Comparison of ENCODE assay signal across 8 mouse cellular contexts in the genomic region with DNA sequence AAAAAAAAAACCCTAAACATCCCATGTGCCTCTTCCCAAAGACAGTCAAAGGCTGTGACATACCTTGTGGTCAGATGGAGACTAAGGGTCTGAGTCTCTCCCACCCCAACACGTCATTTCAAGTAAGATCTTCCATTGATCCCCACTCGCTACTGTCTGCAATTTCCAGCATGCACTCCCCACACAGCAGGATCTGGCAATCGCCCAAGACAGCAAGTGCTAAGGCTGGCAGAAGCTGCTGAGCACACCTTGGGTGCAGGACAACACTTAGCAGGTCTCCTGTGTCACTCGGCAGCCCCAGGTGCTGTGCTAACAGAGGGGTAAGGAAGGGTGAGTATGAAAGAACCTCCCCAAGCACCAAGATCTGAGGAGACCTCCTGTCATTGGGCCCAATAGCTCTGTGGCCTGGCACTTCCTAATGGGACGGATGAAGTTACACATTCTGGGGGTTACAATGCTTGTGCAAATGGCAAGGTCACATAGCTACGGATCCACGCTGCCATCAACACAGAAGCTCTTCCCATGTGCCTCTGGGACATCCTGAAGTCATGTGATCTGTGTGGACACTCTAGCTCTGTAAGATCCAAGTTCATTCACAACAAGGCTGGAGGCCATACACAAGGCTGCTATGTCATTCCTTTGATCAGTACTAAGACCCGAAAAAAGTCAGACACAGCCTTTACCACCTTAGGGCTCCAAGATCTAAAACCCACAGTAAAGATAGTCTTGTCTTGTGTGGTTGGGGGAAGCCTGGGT. TPM values are rescaled to one million over a fixed set of nuclear protein-coding genes. Genes with fewer than 3 reads are reported as not detected.
DNase-seq lines count a peak whose midpoint lies in the region; ATAC-seq and TF ChIP-seq lines count a peak whose summit lies in the region.

No protein-coding gene starts in this region.

- no peak for TF ChIP-seq EP300 in liver, postnatal 0 days (IDR thresholded peaks at IDR 0.05; ENCODE audit: low read depth)

- H3K4me2 ChIP-seq in liver, postnatal 0 days (ENCODE audit: low read depth, low read length) = peak overlapping the region; percentile 50; the same call in 1 of the 2 replicates
- no peak overlapping the region for H3K4me2 ChIP-seq in midbrain, postnatal 0 days (ENCODE audit: low read depth, low read length, poor library complexity, severe bottlenecking)
- H3K4me2 ChIP-seq in hindbrain, embryonic 12.5 days (replicated peaks) = no peak overlapping the region

- no peak for TF ChIP-seq CTCF in liver, postnatal 0 days (IDR thresholded peaks at IDR 0.05; ENCODE audit: low read depth)
- TF ChIP-seq CTCF in midbrain, postnatal 0 days (IDR thresholded peaks at IDR 0.05) = no peak

- H3K4me1 ChIP-seq in liver, postnatal 0 days (ENCODE audit: insufficient read depth) = peaks cover 57% of the 10 kb centered on the region
- no peaks in the 10 kb centered on the region for H3K4me1 ChIP-seq in midbrain, postnatal 0 days (ENCODE audit: insufficient read depth, low read length)
- no peaks in the 10 kb centered on the region for H3K4me1 ChIP-seq in hindbrain, embryonic 12.5 days

- H3K36me3 ChIP-seq in liver, postnatal 0 days (replicated peaks; ENCODE audit: insufficient read depth, low read length) = no peaks in the 10 kb centered on the region
- H3K36me3 ChIP-seq in midbrain, postnatal 0 days (ENCODE audit: insufficient read depth, low read length) = no peaks in the 10 kb centered on the region
- no peaks in the 10 kb centered on the region for H3K36me3 ChIP-seq in hindbrain, embryonic 12.5 days

- peak; percentile 14 to 34 for DNase-seq in adrenal gland, postnatal 36 days
- DNase-seq in adrenal gland, postnatal 14 days = no peak
- peak; percentile 59 to 62 for DNase-seq in right cerebral cortex, postnatal 10 days (ENCODE audit: low spot score in 2 of 2)
- no peak for DNase-seq in right cerebral cortex, postnatal 36 days (ENCODE audit: low spot score in 2 of 2)
- peak; percentile 73 for DNase-seq in kidney, adult 18-20 months
- DNase-seq in liver, postnatal 0 days = peak; percentile 68
- no peak for DNase-seq in midbrain, postnatal 0 days (ENCODE audit: low spot score)

- no peaks in the 10 kb centered on the region for H3K9me3 ChIP-seq in liver, postnatal 0 days (ENCODE audit: low read length)
- H3K9me3 ChIP-seq in midbrain, postnatal 0 days (ENCODE audit: low read length) = no peaks in the 10 kb centered on the region
- no peaks in the 10 kb centered on the region for H3K9me3 ChIP-seq in hindbrain, embryonic 12.5 days (replicated peaks)

- no peak overlapping the region for H3K4me3 ChIP-seq in liver, postnatal 0 days (ENCODE audit: low read depth, low read length)
- no peak overlapping the region for H3K4me3 ChIP-seq in midbrain, postnatal 0 days (ENCODE audit: low read depth, low read length)
- H3K4me3 ChIP-seq in hindbrain, embryonic 12.5 days = no peak overlapping the region

- peak overlapping the region; percentile 89 for H3K27ac ChIP-seq in liver, postnatal 0 days (ENCODE audit: low read depth)
- H3K27ac ChIP-seq in midbrain, postnatal 0 days (ENCODE audit: low read depth, low read length) = no peak overlapping the region
- H3K27ac ChIP-seq in hindbrain, embryonic 12.5 days = no peak overlapping the region

- no peak overlapping the region for H3K9ac ChIP-seq in liver, postnatal 0 days (replicated peaks)
- H3K9ac ChIP-seq in midbrain, postnatal 0 days (replicated peaks; ENCODE audit: low read length, poor library complexity, severe bottlenecking) = no peak overlapping the region
- no peak overlapping the region for H3K9ac ChIP-seq in hindbrain, embryonic 12.5 days

- WGBS in liver, postnatal 0 days (ENCODE audit: insufficient replicate concordance) = 47% methylated on average over 8 of the region's 8 CpGs
- 73% methylated on average over 8 of the region's 8 CpGs for WGBS in midbrain, postnatal 0 days
- WGBS in hindbrain, embryonic 12.5 days = 76% methylated on average over 8 of the region's 8 CpGs

- H3K27me3 ChIP-seq in liver, postnatal 0 days (ENCODE audit: insufficient read depth, low read length) = no peaks in the 10 kb centered on the region
- no peaks in the 10 kb centered on the region for H3K27me3 ChIP-seq in midbrain, postnatal 0 days (ENCODE audit: insufficient read depth, low read length)
- no peaks in the 10 kb centered on the region for H3K27me3 ChIP-seq in hindbrain, embryonic 12.5 days

- peak; percentile 8; the same call in 1 of the 2 replicates for ATAC-seq in liver, postnatal 0 days
- no peak for ATAC-seq in midbrain, postnatal 0 days (ENCODE audit: low FRiP score)
- ATAC-seq in hindbrain, embryonic 12.5 days (ENCODE audit: low FRiP score) = no peak

RNA-seq across cellular contexts. Expression of gene Ptprj, which starts 13.5 kb away (rescaled TPM):
- total RNA-seq in adrenal gland, postnatal 36 days (2021) = 10 to 100 TPM; 16.4 to 22.0 TPM
- 23.7 and 23.9 TPM in 2 replicates for total RNA-seq in adrenal gland, postnatal 14 days (2021)
- 2.7 and 2.8 TPM in 2 replicates for polyA plus RNA-seq in liver, postnatal 0 days (2015; fragmentation: Nextera tagmentation; extraction: Ambion mirVana)
- 36.6 and 39.7 TPM in 2 replicates for total RNA-seq in midbrain, postnatal 0 days (2014; rRNA removed)
- polyA plus RNA-seq in midbrain, postnatal 0 days (2015; fragmentation: Nextera tagmentation; extraction: Ambion mirVana) = 3.7 and 4.3 TPM in 2 replicates
- 3.5 TPM in 2 replicates for polyA plus RNA-seq in hindbrain, embryonic 12.5 days (2016; fragmentation: Nextera tagmentation; extraction: Ambion mirVana)

Comparison
In these comparisons a context has a peak if more than half of its experiments do, and no peak if none do; other contexts are left out.
1. DNase-seq: peak in adrenal gland, postnatal 36 days (2 of 2), right cerebral cortex, postnatal 10 days (2 of 2), kidney, adult 18-20 months (single experiment) and liver, postnatal 0 days (single experiment); none in adrenal gland, postnatal 14 days (single experiment), right cerebral cortex, postnatal 36 days (0 of 2) and midbrain, postnatal 0 days (single experiment).